Comparison of ENCODE assay signal across 24 mouse cellular contexts in genomic region chr6:72895000-72895399, GRCm38 (mm10). TPM values are rescaled to one million over a fixed set of nuclear protein-coding genes. Genes with fewer than 3 reads are reported as not detected.
DNase-seq lines count a peak whose midpoint lies in the region; ATAC-seq lines count a peak whose summit lies in the region.
"Had no signal": no experiment of that assay in that cellular context is flagged by ENCODE, and none has a peak within 500 bp of the region (broad histone marks: within the 10 kb centered on the region; RNA-seq: fewer than 3 reads in every experiment).

No protein-coding gene starts in this region.

- no peak for ATAC-seq in heart, embryonic 13.5 days (ENCODE audit: extremely low read depth, insufficient number of reproducible peaks, low FRiP score, low TSS enrichment)
- ATAC-seq: forebrain, embryonic 15.5 days; hindbrain, embryonic 16.5 days; intestine, embryonic 15.5 days had no signal

- WGBS in heart, embryonic 13.5 days = 32% methylated on average over 3 of the region's 3 CpGs

- H3K9me3 ChIP-seq in heart, embryonic 13.5 days = no peaks in the 10 kb centered on the region
- H3K9me3 ChIP-seq: embryonic facial prominence, embryonic 10.5 days; forebrain, embryonic 15.5 days; hindbrain, embryonic 10.5 days; intestine, embryonic 15.5 days; limb, embryonic 12.5 days; liver, embryonic 13.5 days; megakaryocyte, embryonic 14.5 days had no signal

- H3K4me1 ChIP-seq in heart, embryonic 13.5 days = peaks cover 43% of the 10 kb centered on the region

- peaks cover 11% of the 10 kb centered on the region; the same call in 1 of the 2 replicates for H3K36me3 ChIP-seq in heart, embryonic 13.5 days
- H3K36me3 ChIP-seq: forebrain, embryonic 15.5 days; intestine, embryonic 15.5 days had no signal

- peak overlapping the region; percentile 61 for H3K9ac ChIP-seq in heart, embryonic 13.5 days
- H3K9ac ChIP-seq: forebrain, embryonic 15.5 days; intestine, embryonic 15.5 days; limb, embryonic 12.5 days; liver, embryonic 13.5 days; lung, embryonic 14.5 days had no signal

- H3K4me2 ChIP-seq in heart, embryonic 13.5 days = peak overlapping the region; percentile 14
- H3K4me2 ChIP-seq: forebrain, embryonic 15.5 days; intestine, embryonic 15.5 days; limb, embryonic 12.5 days; liver, embryonic 13.5 days; lung, embryonic 14.5 days had no signal

- H3K27ac ChIP-seq in heart, embryonic 13.5 days (replicated peaks) = peak overlapping the region; percentile 74
- H3K27ac ChIP-seq: embryonic facial prominence, embryonic 10.5 days; forebrain, embryonic 15.5 days; hindbrain, embryonic 10.5 days; intestine, embryonic 15.5 days; limb, embryonic 12.5 days; liver, embryonic 13.5 days; stomach, postnatal 0 days had no signal

- intact Hi-C loops in heart, postnatal 36 days (cut with DNase I) = loop anchor here (5.0 kb wide), 1 partner anchor 43 kb away; no protein-coding TSS in a partner anchor
- intact Hi-C loops in heart, postnatal 14 days (cut with DNase I) = loop anchor here (5.0 kb wide), 1 partner anchor 43 kb away; no protein-coding TSS in a partner anchor

- peak; percentile 93 for DNase-seq in heart, adult 11 months
- DNase-seq in heart, postnatal 36 days = no peak
- DNase-seq in heart, adult 8-10 months (ENCODE audit: low spot score) = peak; percentile 53
- DNase-seq in heart, postnatal 14 days = peak; percentile 20 to 43
- DNase-seq in layer of hippocampus, postnatal 36 days = no peak
- DNase-seq in layer of hippocampus, postnatal 10 days (ENCODE audit: low spot score in 2 of 2) = no peak
- DNase-seq: adrenal gland, adult 2 months; cerebellum, adult 2 months; gastrocnemius, postnatal 14 days; kidney, adult 9 months; kidney, postnatal 14 days; liver, embryonic 13.5 days; lung, embryonic 14.5 days; lung, postnatal 36 days; midbrain, embryonic 14.5 days had no signal

- H3K4me3 ChIP-seq in heart, embryonic 13.5 days = no peak overlapping the region
- H3K4me3 ChIP-seq: embryonic facial prominence, embryonic 10.5 days; forebrain, embryonic 15.5 days; hindbrain, embryonic 10.5 days; intestine, embryonic 15.5 days; limb, embryonic 12.5 days; liver, embryonic 13.5 days had no signal

- H3K27me3 ChIP-seq in heart, embryonic 13.5 days (replicated peaks) = no peaks in the 10 kb centered on the region
- H3K27me3 ChIP-seq: forebrain, embryonic 15.5 days; intestine, embryonic 15.5 days; limb, embryonic 12.5 days; liver, embryonic 13.5 days; megakaryocyte, embryonic 14.5 days had no signal

RNA-seq across cellular contexts. Expression of gene Kcmf1, which starts 4.8 kb away (rescaled TPM):
- total RNA-seq in heart, postnatal 36 days (2021) = 100 to 1,000 TPM; 104 to 110 TPM
- 100 to 1,000 TPM in 1 of 4 experiments, 10 to 100 TPM in 3; 86.4 to 102 (median 90.7) TPM for total RNA-seq in heart, adult 8-10 months (2022)
- 27.1 and 30.4 TPM in 2 replicates for polyA plus RNA-seq in heart, embryonic 13.5 days (2015; fragmentation: Nextera tagmentation; extraction: Ambion mirVana)
- 10 to 100 TPM; 84.8 to 85.3 TPM for total RNA-seq in heart, postnatal 14 days (2021)
- 10 to 100 TPM; 62.3 to 64.6 TPM for total RNA-seq in layer of hippocampus, postnatal 36 days (2021)
- 10 to 100 TPM; 63.3 to 65.6 TPM for total RNA-seq in layer of hippocampus, postnatal 10 days (2021)

Comparison
In these comparisons a context has a peak if more than half of its experiments do, and no peak if none do; other contexts are left out.
1. DNase-seq: peak in heart, adult 11 months (single experiment), heart, adult 8-10 months (single experiment) and heart, postnatal 14 days (2 of 2); none in heart, postnatal 36 days (0 of 2), layer of hippocampus, postnatal 36 days (0 of 2) and layer of hippocampus, postnatal 10 days (0 of 2).